Mouse (Mus musculus) liver, embryonic 18 days (tissue): Measurements from ENCODE around the gene Cox7c. TPM values are rescaled to one million over a fixed set of nuclear protein-coding genes. Genes with fewer than 3 reads are reported as not detected.

ENCODE experiments used
- polyA plus RNA-seq: library from polyadenylated mRNA; depleted of rRNA; stranded (reverse); fragments of >200 nt; gene quantifications from 2 replicates; pipeline ENCODE4 v1.2.3, GENCODE M21; 2012; rRNA removed

The Cox7c gene
- polyA plus RNA-seq, result 617 and 656 TPM in 2 replicates

DNA sequence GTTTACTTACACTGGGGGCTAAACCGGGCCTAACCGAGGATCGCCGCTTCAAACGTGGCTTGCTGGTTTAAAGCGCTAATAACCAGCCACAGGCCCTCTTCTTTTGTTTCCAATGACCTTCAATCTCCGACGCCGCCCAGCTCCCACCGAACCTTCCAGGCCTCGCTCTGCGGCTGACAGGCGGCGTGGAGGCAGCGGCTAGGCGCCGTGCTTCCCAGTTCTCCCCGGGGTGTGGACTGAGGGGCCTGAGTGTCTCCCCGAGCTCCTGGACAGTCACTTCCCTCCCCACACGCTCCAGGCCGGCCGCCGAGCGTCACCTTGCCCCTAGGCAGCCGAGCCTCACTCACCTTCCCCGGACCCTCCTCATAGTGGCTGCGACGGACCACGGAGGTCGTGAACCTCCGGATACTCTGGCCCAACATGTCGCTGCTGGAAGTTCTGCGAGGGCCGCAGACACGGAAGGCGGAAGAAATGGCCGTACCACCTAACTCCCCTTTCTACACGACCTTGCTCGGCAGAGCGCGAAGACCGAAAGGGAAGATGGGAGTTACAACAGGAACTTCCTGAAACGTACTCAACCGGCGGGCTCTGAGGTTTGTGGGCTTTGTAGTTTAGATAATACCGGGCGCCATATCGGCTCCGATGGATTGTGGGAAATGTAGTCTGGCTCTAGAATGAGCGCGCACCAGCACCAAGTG, at the start of gene Cox7c:
Gene Cox7c (minus strand): TSS at position 651 of the 698 bp plus-strand sequence.

